Mouse (Mus musculus) myocyte (in vitro differentiated cells): ENCODE results near the gene Gm29735.

Experiments used
- MAX ChIP-seq: IDR thresholded peaks from one replicate; pipeline ENCODE4 v1.6.1; 2011; ENCODE audit warnings: low read depth, mild to moderate bottlenecking, control low read depth
- MYOD1 ChIP-seq, 3 experiments: IDR thresholded peaks; one replicate each; pipeline ENCODE4 v1.6.1; 2011; ENCODE audit warnings: control low read depth in 2 of 3, low read depth in 2 of 3, mild to moderate bottlenecking in 2 of 3, moderate library complexity in 1 of 3; ENCODE audit not compliant: insufficient read length in 2 of 3, control insufficient read depth in 1 of 3
- MYOG ChIP-seq, 3 experiments: IDR thresholded peaks; one replicate each; pipeline ENCODE4 v1.6.1; 2011; ENCODE audit warnings: control low read depth in 2 of 3, low read depth in 2 of 3, mild to moderate bottlenecking in 2 of 3; ENCODE audit not compliant: insufficient read length in 2 of 3, control insufficient read depth in 1 of 3, insufficient read depth in 1 of 3
- POLR2A ChIP-seq: IDR thresholded peaks from one replicate; pipeline ENCODE4 v1.6.1; 2011; ENCODE audit warnings: low read depth, mild to moderate bottlenecking, control low read depth, moderate library complexity; ENCODE audit not compliant: insufficient read length
- POLR2AphosphoS2 ChIP-seq: IDR thresholded peaks from one replicate; pipeline ENCODE4 v1.6.1; 2011; ENCODE audit warnings: low read depth, control low read depth; ENCODE audit not compliant: insufficient read length
- TCF12 ChIP-seq: IDR thresholded peaks from one replicate; pipeline ENCODE4 v1.6.1; 2011; ENCODE audit warnings: mild to moderate bottlenecking, control low read depth; ENCODE audit not compliant: poor library complexity, insufficient read depth, severe bottlenecking
- USF1 ChIP-seq: IDR thresholded peaks from one replicate; pipeline ENCODE4 v1.6.1; 2011; ENCODE audit warnings: low read depth, mild to moderate bottlenecking, control low read depth, moderate library complexity

GRCm38 (mm10) chr7:142198748-142199147 lies 41.8 kb upstream of the Gm29735 start:
- TF ChIP-seq POLR2A (no peak), USF1 (no peak), POLR2AphosphoS2 (no peak), MYOD1 (IDR thresholded peaks at IDR 0.05; ENCODE audit: control insufficient read depth in 1 of 3, insufficient read length in 2 of 3, low read depth in 2 of 3) (no peak), MAX (no peak), TCF12 (no peak), MYOG (IDR thresholded peaks at IDR 0.05; ENCODE audit: control insufficient read depth in 1 of 3, insufficient read depth in 1 of 3, insufficient read length in 2 of 3, low read depth in 2 of 3) (no peak)
